Mouse (Mus musculus) MEL (cell line): Measurements from ENCODE around the gene Rbm25. TPM values are rescaled to one million over a fixed set of nuclear protein-coding genes. Genes with fewer than 3 reads are reported as not detected.

Source experiments
- DNase-seq: peaks from one replicate; pipeline ENCODE4 v3.0.0; 2011; ENCODE audit warnings: low read depth, low spot score
- H3K27ac ChIP-seq: 2 replicates; pipeline ENCODE4 v1.5.1; 2012; ENCODE audit warnings: low read depth, mild to moderate bottlenecking, control low read depth, low read length, moderate library complexity; ENCODE audit not compliant: control insufficient read depth
- H3K27me3 ChIP-seq, 2 experiments: fragments of 150-350 bp in 1 of 2; sonication (generic) in 1 of 2; 2 replicates each; pipeline ENCODE4 v1.6.1; 2012; ENCODE audit warnings: low read length in 2 of 2, mild to moderate bottlenecking in 2 of 2, improper control_type of control experiment in 1 of 2, moderate library complexity in 1 of 2; ENCODE audit not compliant: insufficient read depth in 2 of 2, control insufficient read depth in 1 of 2
- H3K36me3 ChIP-seq, 2 experiments: 2 replicates each; pipeline ENCODE4 v1.6.1; 2012 to 2014; ENCODE audit warnings: low read length in 2 of 2, improper control_type of control experiment in 1 of 2, inconsistent platforms in 1 of 2, mild to moderate bottlenecking in 1 of 2; ENCODE audit not compliant: insufficient read depth in 2 of 2, control insufficient read depth in 1 of 2
- H3K4me1 ChIP-seq, 2 experiments: fragments of 150-350 bp in 1 of 2; sonication (generic) in 1 of 2; 2 replicates each; pipeline ENCODE4 v1.6.1; 2012; ENCODE audit warnings: low read length in 2 of 2, improper control_type of control experiment in 1 of 2, mild to moderate bottlenecking in 1 of 2; ENCODE audit not compliant: insufficient read depth in 2 of 2, control insufficient read depth in 1 of 2
- H3K4me3 ChIP-seq, 2 experiments: fragments of 150-350 bp in 1 of 2; sonication (generic) in 1 of 2; 2 replicates each; pipeline ENCODE4 v1.5.1; 2012; ENCODE audit warnings: low read depth in 2 of 2, low read length in 2 of 2, mild to moderate bottlenecking in 2 of 2, moderate library complexity in 2 of 2, control low read depth in 1 of 2, improper control_type of control experiment in 1 of 2; ENCODE audit not compliant: control insufficient read depth in 1 of 2, insufficient read depth in 1 of 2
- H3K79me2 ChIP-seq: 2 replicates; pipeline ENCODE4 v1.6.1; 2012; ENCODE audit warnings: mild to moderate bottlenecking, low read length, moderate library complexity; ENCODE audit not compliant: control insufficient read depth, poor library complexity, insufficient read depth
- H3K9ac ChIP-seq: 2 replicates; pipeline ENCODE4 v1.6.1; 2012; ENCODE audit warnings: low read depth, mild to moderate bottlenecking, control low read depth, low read length, moderate library complexity; ENCODE audit not compliant: control insufficient read depth, poor library complexity, severe bottlenecking
- H3K9me3 ChIP-seq: fragments of 150-350 bp; sonication (generic); replicated peaks from 2 replicates; pipeline ENCODE4 v1.6.1; 2012; ENCODE audit warnings: mild to moderate bottlenecking, low read length, improper control_type of control experiment, moderate library complexity; ENCODE audit not compliant: insufficient read depth
- CHD1 ChIP-seq: IDR thresholded peaks from 2 replicates; pipeline ENCODE4 v1.6.1; 2012; ENCODE audit warnings: low read depth, mild to moderate bottlenecking, inconsistent platforms, low read length, improper control_type of control experiment
- GABPA ChIP-seq: IDR thresholded peaks from 2 replicates; pipeline ENCODE4 v1.6.1; 2012; ENCODE audit warnings: low read depth, mild to moderate bottlenecking, inconsistent platforms, low read length, improper control_type of control experiment, moderate library complexity
- GATA1 ChIP-seq: IDR thresholded peaks from 2 replicates; pipeline ENCODE4 v1.6.1; 2011; ENCODE audit warnings: low read depth, low read length, improper control_type of control experiment
- HCFC1 ChIP-seq: IDR thresholded peaks from 2 replicates; pipeline ENCODE4 v1.6.1; 2012; ENCODE audit warnings: low read depth, mild to moderate bottlenecking, inconsistent platforms, low read length, improper control_type of control experiment, moderate library complexity
- MAX ChIP-seq: IDR thresholded peaks from 2 replicates; pipeline ENCODE4 v1.6.1; 2011; ENCODE audit warnings: low read length, improper control_type of control experiment
- MEF2A ChIP-seq: IDR thresholded peaks from 2 replicates; pipeline ENCODE4 v1.6.1; 2014; ENCODE audit warnings: low read depth, mild to moderate bottlenecking, inconsistent platforms, low read length, improper control_type of control experiment; ENCODE audit not compliant: poor library complexity, insufficient replicate concordance, severe bottlenecking; ENCODE audit errors: extremely low read depth
- MXI1 ChIP-seq: IDR thresholded peaks from 2 replicates; pipeline ENCODE4 v1.6.1; 2011; ENCODE audit warnings: mild to moderate bottlenecking, low read depth, low read length, improper control_type of control experiment
- MYB ChIP-seq: IDR thresholded peaks from 2 replicates; pipeline ENCODE4 v1.6.1; 2011; ENCODE audit warnings: mild to moderate bottlenecking, low read depth, low read length, improper control_type of control experiment
- NELFE ChIP-seq: IDR thresholded peaks from 2 replicates; pipeline ENCODE4 v1.6.1; 2011; ENCODE audit warnings: low read depth, low read length, improper control_type of control experiment
- NRF1 ChIP-seq: IDR thresholded peaks from 2 replicates; pipeline ENCODE4 v1.6.1; 2014; ENCODE audit warnings: low read depth, mild to moderate bottlenecking, inconsistent platforms, low read length, improper control_type of control experiment, moderate library complexity; ENCODE audit not compliant: poor library complexity, insufficient read depth, severe bottlenecking
- POLR2AphosphoS2 ChIP-seq: IDR thresholded peaks from 2 replicates; pipeline ENCODE4 v1.6.1; 2011; ENCODE audit warnings: low read length, improper control_type of control experiment
- POLR2AphosphoS5 ChIP-seq: IDR thresholded peaks from 2 replicates; pipeline ENCODE4 v1.6.1; 2012; ENCODE audit warnings: low read depth, borderline replicate concordance, mild to moderate bottlenecking, inconsistent platforms, low read length, moderate library complexity, mixed read lengths
- SIN3A ChIP-seq: IDR thresholded peaks from 2 replicates; pipeline ENCODE4 v1.6.1; 2012; ENCODE audit warnings: low read length, improper control_type of control experiment, inconsistent platforms
- SMC3 ChIP-seq: IDR thresholded peaks from 2 replicates; pipeline ENCODE4 v1.6.1; 2011; ENCODE audit warnings: low read depth, low read length, improper control_type of control experiment
- TAL1 ChIP-seq: IDR thresholded peaks from 2 replicates; pipeline ENCODE4 v1.6.1; 2012; ENCODE audit warnings: mild to moderate bottlenecking, inconsistent platforms, low read length, moderate library complexity, mixed read lengths
- TCF12 ChIP-seq: IDR thresholded peaks from 2 replicates; pipeline ENCODE4 v1.6.1; 2014; ENCODE audit warnings: low read depth, mild to moderate bottlenecking, inconsistent platforms, low read length, improper control_type of control experiment, moderate library complexity
- USF1 ChIP-seq: IDR thresholded peaks from 2 replicates; pipeline ENCODE4 v1.6.1; 2014; ENCODE audit warnings: low read depth, mild to moderate bottlenecking, inconsistent platforms, low read length, improper control_type of control experiment, moderate library complexity
- USF2 ChIP-seq, 2 experiments: IDR thresholded peaks; 2 replicates each; pipeline ENCODE4 v1.6.1; 2011 to 2012; ENCODE audit warnings: improper control_type of control experiment in 2 of 2, low read length in 2 of 2, borderline replicate concordance in 1 of 2, inconsistent platforms in 1 of 2, low read depth in 1 of 2, mild to moderate bottlenecking in 1 of 2; ENCODE audit not compliant: insufficient read depth in 1 of 2
- ZC3H11A ChIP-seq: IDR thresholded peaks from 2 replicates; pipeline ENCODE4 v1.6.1; 2012; ENCODE audit warnings: low read depth, mild to moderate bottlenecking, inconsistent platforms, low read length, improper control_type of control experiment
- ZMIZ1 ChIP-seq: IDR thresholded peaks from 2 replicates; pipeline ENCODE4 v1.6.1; 2012; ENCODE audit warnings: low read depth, mild to moderate bottlenecking, inconsistent platforms, low read length, improper control_type of control experiment, moderate library complexity
- ZNF384 ChIP-seq: IDR thresholded peaks from 2 replicates; pipeline ENCODE4 v1.6.1; 2012; ENCODE audit warnings: low read depth, mild to moderate bottlenecking, inconsistent platforms, low read length, improper control_type of control experiment
- polyA plus RNA-seq, 2 experiments: library from polyadenylated mRNA; stranded (reverse) in 1 of 2; unstranded in 1 of 2; fragments of >175 nt in 1 of 2; fragments of >200 nt in 1 of 2; gene quantifications; 2 replicates each; pipeline versions ENCODE4 v1.2.1 to v1.2.4; 2012; ENCODE audit warnings: low replicate concordance in 2 of 2, low read depth in 1 of 2; ENCODE audit not compliant: insufficient read length in 2 of 2, insufficient read depth in 1 of 2, missing spikeins in 1 of 2
- total RNA-seq: library from RNA; depleted of rRNA; stranded (reverse); fragments of 300-350 nt; gene quantifications from 2 replicates; pipeline ENCODE4 v1.2.3, GENCODE M21; 2012

The Rbm25 gene
- total and polyA plus RNA-seq, 3 experiments: 77.3 to 375 (median 124) TPM

DNA sequence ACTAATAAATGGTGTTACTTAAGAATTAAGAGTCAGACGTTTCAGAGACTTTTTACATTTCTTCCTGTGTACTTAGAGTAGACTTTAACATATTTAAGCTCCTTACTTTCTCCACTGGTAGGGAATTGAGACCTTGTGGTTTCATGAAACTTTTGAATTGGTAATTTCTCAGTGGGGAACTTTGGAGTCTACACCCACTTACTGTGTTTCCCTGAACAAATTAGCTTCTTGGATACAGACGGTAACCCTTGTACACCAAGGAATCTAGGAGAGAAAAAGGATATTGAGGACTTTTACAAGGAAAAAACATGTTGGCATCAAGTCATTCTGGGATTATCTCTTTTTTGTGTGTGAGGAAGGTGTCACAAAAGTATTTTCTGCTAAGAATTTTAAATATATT is 2.8 kb downstream of the Rbm25 start:
- H3K36me3 ChIP-seq: peaks cover 29 to 41% of the 10 kb centered on the region in 2 experiments
- TF ChIP-seq GABPA (no peak), POLR2AphosphoS2 (no peak), CHD1 (peak; percentile 53; the same call in 1 of the 2 replicates), SIN3A (0 out of 2 replicates have a peak, but pooled peaks have one; percentile 7)
- no peak overlapping the region for H3K27ac ChIP-seq
- peaks cover 54% of the 10 kb centered on the region for H3K79me2 ChIP-seq
- no peaks in the 10 kb centered on the region for H3K9me3 ChIP-seq
- H3K9ac ChIP-seq: peak overlapping the region; percentile 100
- peak overlapping the region in 1 of 2 experiments; percentile 67; a peak in 3 of 4 replicates for H3K4me3 ChIP-seq
- H3K27me3 ChIP-seq: no peaks in the 10 kb centered on the region
- H3K4me1 ChIP-seq: peaks cover 0 to 8% of the 10 kb centered on the region in 2 experiments; a peak in 2 of 4 replicates
- DNase-seq: peak; percentile 36

DNA sequence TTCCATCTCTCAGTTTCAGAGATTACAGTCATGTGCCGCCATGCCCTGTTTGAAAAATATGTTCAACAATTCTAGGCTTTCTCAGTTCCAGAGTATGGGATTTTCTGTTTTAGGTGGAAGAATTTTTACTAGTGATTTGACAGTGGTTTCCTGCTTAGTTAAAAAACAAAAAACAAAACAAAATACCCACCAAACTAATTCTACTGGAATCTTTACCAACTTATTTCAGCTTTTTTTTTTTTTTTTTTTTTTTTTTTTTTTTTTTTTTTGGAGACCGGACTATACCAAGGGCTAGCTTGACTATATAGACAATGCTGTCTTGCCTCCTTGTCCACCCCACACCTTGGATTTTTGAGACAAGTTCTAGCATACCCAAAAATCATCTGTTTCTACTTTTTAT is 10.2 kb downstream of the Rbm25 start:
- no peak overlapping the region for H3K4me3 ChIP-seq
- no peak for DNase-seq
- H3K9ac ChIP-seq: no peak overlapping the region
- TF ChIP-seq ZNF384 (peak; percentile 75), TCF12 (no peak), USF1 (no peak), NELFE (no peak), GATA1 (no peak), HCFC1 (no peak), TAL1 (no peak), MYB (no peak), SMC3 (no peak)
- H3K4me1 ChIP-seq: peaks cover 1 to 3% of the 10 kb centered on the region in 2 experiments; a peak in 3 of 4 replicates
- no peaks in the 10 kb centered on the region for H3K9me3 ChIP-seq
- peaks cover 39 to 64% of the 10 kb centered on the region in 2 experiments for H3K36me3 ChIP-seq
- H3K27me3 ChIP-seq: no peaks in the 10 kb centered on the region
- H3K27ac ChIP-seq: no peak overlapping the region
- peaks cover 40% of the 10 kb centered on the region for H3K79me2 ChIP-seq

DNA sequence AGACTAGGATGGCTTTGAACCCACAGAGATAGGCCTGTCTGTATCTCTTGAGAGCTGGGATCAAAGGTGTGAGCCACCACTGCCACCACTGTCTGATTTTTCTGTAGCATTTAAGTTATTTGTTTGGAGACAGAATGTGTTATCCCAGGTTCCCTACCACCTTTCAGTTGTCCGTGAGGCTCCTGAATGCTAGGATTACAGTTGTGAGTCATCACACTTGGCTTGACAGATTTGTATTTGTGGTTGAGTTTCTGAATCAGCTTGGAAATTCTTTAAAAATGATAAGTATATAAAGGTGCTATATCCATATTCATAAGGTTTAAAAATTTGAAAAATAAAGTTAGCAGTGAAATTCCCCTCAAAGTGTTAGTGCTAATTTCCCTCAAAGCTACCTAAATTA is 12.1 kb downstream of the Rbm25 start:
- H3K27me3 ChIP-seq: no peaks in the 10 kb centered on the region
- H3K9me3 ChIP-seq: no peaks in the 10 kb centered on the region
- no peak overlapping the region for H3K9ac ChIP-seq
- no peak overlapping the region for H3K27ac ChIP-seq
- H3K79me2 ChIP-seq: peaks cover 26% of the 10 kb centered on the region
- no peak overlapping the region for H3K4me3 ChIP-seq
- no peak for TF ChIP-seq NRF1
- TF ChIP-seq ZC3H11A: no peak
- no peak for TF ChIP-seq SIN3A
- no peak for TF ChIP-seq MXI1
- no peak for TF ChIP-seq TAL1
- no peak for TF ChIP-seq USF2 (IDR thresholded peaks at IDR 0.05; ENCODE audit: borderline replicate concordance in 1 of 2, insufficient read depth in 1 of 2, low read depth in 1 of 2, low read length in 2 of 2)
- no peak for TF ChIP-seq ZMIZ1
- no peak for TF ChIP-seq POLR2AphosphoS5
- no peak for TF ChIP-seq MAX
- no peak for TF ChIP-seq MEF2A
- TF ChIP-seq POLR2AphosphoS2: no peak
- peaks cover 32 to 69% of the 10 kb centered on the region in 2 experiments for H3K36me3 ChIP-seq
- DNase-seq: no peak
- peaks cover 0 to 5% of the 10 kb centered on the region in 2 experiments; a peak in 2 of 4 replicates for H3K4me1 ChIP-seq
